Comparison of ENCODE assay signal across 8 mouse cellular contexts in genomic region chr11:120826016-120826953, GRCm38 (mm10). TPM values are rescaled to one million over a fixed set of nuclear protein-coding genes. Genes with fewer than 3 reads are reported as not detected.
DNase-seq lines count a peak whose midpoint lies in the region; ATAC-seq and TF ChIP-seq lines count a peak whose summit lies in the region.

No protein-coding gene starts in this region.

- H3K9ac ChIP-seq in heart, postnatal 0 days (replicated peaks; ENCODE audit: low read depth, low read length), result no peak overlapping the region
- H3K9ac ChIP-seq in forebrain, embryonic 13.5 days, result peak overlapping the region; percentile 96; the same call in 1 of the 2 replicates

- H3K9me3 ChIP-seq in heart, postnatal 0 days (replicated peaks; ENCODE audit: control insufficient read depth, low read length), result no peaks in the 10 kb centered on the region
- H3K9me3 ChIP-seq in embryonic facial prominence, embryonic 10.5 days, result no peaks in the 10 kb centered on the region
- H3K9me3 ChIP-seq in forebrain, embryonic 13.5 days (replicated peaks), result no peaks in the 10 kb centered on the region

- WGBS in heart, postnatal 0 days, result 81% methylated on average over 8 of the region's 8 CpGs
- 83% methylated on average over 8 of the region's 8 CpGs for WGBS in embryonic facial prominence, embryonic 10.5 days
- WGBS in forebrain, embryonic 13.5 days, result 88% methylated on average over 8 of the region's 8 CpGs

- H3K4me3 ChIP-seq in heart, postnatal 0 days (ENCODE audit: low read depth, low read length), result no peak overlapping the region
- H3K4me3 ChIP-seq in embryonic facial prominence, embryonic 10.5 days, result peak overlapping the region; percentile 91; the same call in 1 of the 2 replicates
- no peak overlapping the region for H3K4me3 ChIP-seq in forebrain, embryonic 13.5 days

- H3K4me1 ChIP-seq in heart, postnatal 0 days (ENCODE audit: control insufficient read depth, insufficient read depth), result peaks cover 30% of the 10 kb centered on the region
- peaks cover 66% of the 10 kb centered on the region for H3K4me1 ChIP-seq in embryonic facial prominence, embryonic 10.5 days
- H3K4me1 ChIP-seq in forebrain, embryonic 13.5 days, result peaks cover 39% of the 10 kb centered on the region

- H3K36me3 ChIP-seq in heart, postnatal 0 days (replicated peaks; ENCODE audit: control insufficient read depth, insufficient read depth, low read length), result no peaks in the 10 kb centered on the region
- peaks cover 25% of the 10 kb centered on the region for H3K36me3 ChIP-seq in embryonic facial prominence, embryonic 10.5 days (replicated peaks)
- H3K36me3 ChIP-seq in forebrain, embryonic 13.5 days (ENCODE audit: poor library complexity, severe bottlenecking), result peaks cover 12% of the 10 kb centered on the region

- H3K27me3 ChIP-seq in heart, postnatal 0 days (ENCODE audit: control insufficient read depth, insufficient read depth, low read length), result no peaks in the 10 kb centered on the region
- no peaks in the 10 kb centered on the region for H3K27me3 ChIP-seq in embryonic facial prominence, embryonic 10.5 days (replicated peaks; ENCODE audit: low read depth, poor library complexity, severe bottlenecking)
- no peaks in the 10 kb centered on the region for H3K27me3 ChIP-seq in forebrain, embryonic 13.5 days

- no peak for TF ChIP-seq CTCF in heart, postnatal 0 days (IDR thresholded peaks at IDR 0.05; ENCODE audit: low read depth)

- H3K4me2 ChIP-seq in heart, postnatal 0 days (ENCODE audit: low read depth, low read length), result no peak overlapping the region
- no peak overlapping the region for H3K4me2 ChIP-seq in forebrain, embryonic 13.5 days

- no peak for TF ChIP-seq EP300 in heart, postnatal 0 days (IDR thresholded peaks at IDR 0.05; ENCODE audit: low read depth)

- DNase-seq in heart, postnatal 0 days (ENCODE audit: low spot score), result no peak
- no peak for DNase-seq in heart, adult 18-20 months
- peak; percentile 9 for DNase-seq in embryonic facial prominence, embryonic 10.5 days (ENCODE audit: low spot score)
- peak; percentile 2 for DNase-seq in liver
- no peak for DNase-seq in embryo, embryonic 11 days
- no peak for DNase-seq in ovary, postnatal 14 days (ENCODE audit: low spot score)
- DNase-seq in spleen, postnatal 36 days (ENCODE audit: low spot score in 2 of 2), result no peak

- ATAC-seq in heart, postnatal 0 days (ENCODE audit: insufficient read depth, low read depth), result no peak
- no peak for ATAC-seq in forebrain, embryonic 13.5 days

- H3K27ac ChIP-seq in heart, postnatal 0 days (ENCODE audit: low read depth), result 0 out of 2 replicates have a peak overlapping the region, but pooled peaks have one; percentile 91
- H3K27ac ChIP-seq in embryonic facial prominence, embryonic 10.5 days (replicated peaks), result peak overlapping the region; percentile 99
- H3K27ac ChIP-seq in forebrain, embryonic 13.5 days, result peak overlapping the region; percentile 99

RNA-seq across cellular contexts. Expression of gene Fasn, which starts 1.9 kb away (rescaled TPM):
- 79.2 and 90.4 TPM in 2 replicates for total RNA-seq in heart, postnatal 0 days (2014; rRNA removed; ENCODE audit: low replicate concordance)
- 10.8 and 14.1 TPM in 2 replicates for polyA plus RNA-seq in heart, postnatal 0 days (2015; fragmentation: Nextera tagmentation; extraction: Ambion mirVana)
- 100 to 1,000 TPM in 1 of 2 experiments, 10 to 100 TPM in 1; 41.4 to 258 TPM for total RNA-seq in heart, adult 18-20 months (2021)
- 121 and 132 TPM in 2 replicates for polyA plus RNA-seq in embryonic facial prominence, embryonic 10.5 days (2016; fragmentation: Nextera tagmentation; extraction: Ambion mirVana)
- 61.4 and 79.4 TPM in 2 replicates for polyA plus RNA-seq in forebrain, embryonic 13.5 days (2015; fragmentation: Nextera tagmentation; extraction: Ambion mirVana)

RNA-seq across cellular contexts. Expression of gene Dus1l, which starts 30.1 kb away (rescaled TPM):
- 42.2 and 47.1 TPM in 2 replicates for total RNA-seq in heart, postnatal 0 days (2014; rRNA removed; ENCODE audit: low replicate concordance)
- 35.6 and 40.2 TPM in 2 replicates for polyA plus RNA-seq in heart, postnatal 0 days (2015; fragmentation: Nextera tagmentation; extraction: Ambion mirVana)
- 10 to 100 TPM; 22.4 to 30.3 TPM for total RNA-seq in heart, adult 18-20 months (2021)
- 96.6 and 101 TPM in 2 replicates for polyA plus RNA-seq in embryonic facial prominence, embryonic 10.5 days (2016; fragmentation: Nextera tagmentation; extraction: Ambion mirVana)
- 58.6 and 67.7 TPM in 2 replicates for polyA plus RNA-seq in forebrain, embryonic 13.5 days (2015; fragmentation: Nextera tagmentation; extraction: Ambion mirVana)

RNA-seq across cellular contexts. Expression of gene Gps1, which starts 42.2 kb away (rescaled TPM):
- 120 and 125 TPM in 2 replicates for total RNA-seq in heart, postnatal 0 days (2014; rRNA removed; ENCODE audit: low replicate concordance)
- 94.2 and 94.4 TPM in 2 replicates for polyA plus RNA-seq in heart, postnatal 0 days (2015; fragmentation: Nextera tagmentation; extraction: Ambion mirVana)
- total RNA-seq in heart, adult 18-20 months (2021), result 10 to 100 TPM; 54.8 to 55.9 TPM
- polyA plus RNA-seq in embryonic facial prominence, embryonic 10.5 days (2016; fragmentation: Nextera tagmentation; extraction: Ambion mirVana), result 265 and 272 TPM in 2 replicates
- 261 and 280 TPM in 2 replicates for polyA plus RNA-seq in forebrain, embryonic 13.5 days (2015; fragmentation: Nextera tagmentation; extraction: Ambion mirVana)

RNA-seq across cellular contexts. Expression of gene Rfng, which starts 42.3 kb away (rescaled TPM):
- 14.5 and 26.4 TPM in 2 replicates for total RNA-seq in heart, postnatal 0 days (2014; rRNA removed; ENCODE audit: low replicate concordance)
- polyA plus RNA-seq in heart, postnatal 0 days (2015; fragmentation: Nextera tagmentation; extraction: Ambion mirVana), result 15.3 and 17.0 TPM in 2 replicates
- 10 to 100 TPM; 11.4 to 11.5 TPM for total RNA-seq in heart, adult 18-20 months (2021)
- polyA plus RNA-seq in embryonic facial prominence, embryonic 10.5 days (2016; fragmentation: Nextera tagmentation; extraction: Ambion mirVana), result 40.0 and 42.1 TPM in 2 replicates
- polyA plus RNA-seq in forebrain, embryonic 13.5 days (2015; fragmentation: Nextera tagmentation; extraction: Ambion mirVana), result 58.4 and 63.1 TPM in 2 replicates

Comparison
In these comparisons a context has a peak if more than half of its experiments do, and no peak if none do; other contexts are left out.
1. DNase-seq: peak in embryonic facial prominence, embryonic 10.5 days (single experiment) and liver (single experiment); none in heart, postnatal 0 days (single experiment), heart, adult 18-20 months (0 of 2), embryo, embryonic 11 days (single experiment), ovary, postnatal 14 days (single experiment) and spleen, postnatal 36 days (0 of 2).
2. Peak in every context shown above with its lines, with median percentiles within 50 percentile points of each other: H3K27ac ChIP-seq.